Mouse (Mus musculus): ENCODE results near the gene Itga5.
A peak's percentile ranks its signal among the peaks of the same experiment; 100 is the strongest.

The Itga5 gene

DNA sequence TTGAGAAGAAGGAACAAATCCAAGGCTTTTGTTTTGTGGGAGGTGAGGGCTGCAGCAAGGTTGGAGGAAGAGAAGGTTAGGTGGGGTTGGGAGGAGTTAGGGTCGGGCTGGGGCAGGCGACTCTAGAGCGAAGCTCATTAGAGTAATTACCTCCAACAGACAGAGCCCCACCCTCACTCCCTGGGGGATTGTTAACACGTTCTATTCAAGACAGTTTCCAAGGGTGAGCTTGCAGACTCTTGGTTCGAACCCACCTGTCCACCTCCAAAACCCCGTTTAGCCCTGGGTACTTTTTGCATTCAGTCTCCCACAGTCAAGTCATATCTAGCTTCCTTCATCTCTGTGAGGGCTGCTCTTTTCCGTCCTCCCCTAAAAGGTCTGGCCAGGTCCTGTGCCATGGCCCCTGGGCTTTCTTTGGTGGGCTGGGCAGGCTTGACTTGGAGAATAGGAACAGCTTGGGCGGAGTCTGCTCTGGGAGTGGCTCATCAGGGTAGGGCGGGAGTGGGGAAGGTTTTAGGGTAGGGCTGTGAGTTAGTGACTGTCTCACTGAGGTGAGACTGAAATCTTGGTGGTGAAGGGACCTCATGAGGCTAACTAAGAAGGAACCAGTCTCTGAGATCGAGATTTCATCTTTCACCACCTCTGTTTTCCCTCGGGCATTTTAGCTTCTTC lies 29.4 kb downstream of the Itga5 start:
- no peak for DNase-seq

DNA sequence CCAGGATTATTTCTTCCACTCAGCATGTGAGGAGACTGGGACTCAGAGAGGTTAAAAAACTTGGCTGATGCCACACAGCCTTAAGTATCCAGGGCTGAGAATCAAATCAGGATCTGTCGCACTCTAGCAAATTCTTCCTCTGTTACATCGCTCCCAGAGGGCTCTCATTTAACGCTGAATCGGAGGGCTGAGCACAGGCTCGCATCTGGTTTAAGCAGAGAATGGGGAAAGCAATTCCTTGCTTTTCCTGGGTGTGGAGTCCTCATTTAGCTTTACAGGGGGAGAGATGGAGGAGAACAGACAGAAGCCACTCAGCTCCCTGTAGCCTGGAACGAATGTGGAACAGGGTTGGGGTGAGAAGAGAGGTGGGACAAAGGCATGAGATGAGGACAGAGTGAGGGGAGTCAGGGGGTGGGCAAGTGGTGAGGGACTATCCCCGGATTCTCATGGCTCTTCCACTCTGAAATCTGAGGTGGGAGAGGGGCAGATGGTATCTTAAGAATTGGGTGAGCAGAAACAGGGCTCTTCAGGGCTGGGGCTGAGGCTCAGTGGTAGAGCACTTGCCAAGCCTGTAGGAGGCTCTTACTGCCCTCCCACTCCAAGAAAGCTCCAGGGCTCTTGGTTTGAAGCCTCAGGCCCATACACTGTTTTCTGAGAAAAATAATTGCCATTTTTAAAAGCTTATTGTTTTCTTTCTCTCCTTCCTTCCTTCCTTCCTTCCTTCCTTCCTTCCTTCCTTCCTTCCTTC lies 30.9 kb downstream of the Itga5 start:
- no peak for DNase-seq

DNA sequence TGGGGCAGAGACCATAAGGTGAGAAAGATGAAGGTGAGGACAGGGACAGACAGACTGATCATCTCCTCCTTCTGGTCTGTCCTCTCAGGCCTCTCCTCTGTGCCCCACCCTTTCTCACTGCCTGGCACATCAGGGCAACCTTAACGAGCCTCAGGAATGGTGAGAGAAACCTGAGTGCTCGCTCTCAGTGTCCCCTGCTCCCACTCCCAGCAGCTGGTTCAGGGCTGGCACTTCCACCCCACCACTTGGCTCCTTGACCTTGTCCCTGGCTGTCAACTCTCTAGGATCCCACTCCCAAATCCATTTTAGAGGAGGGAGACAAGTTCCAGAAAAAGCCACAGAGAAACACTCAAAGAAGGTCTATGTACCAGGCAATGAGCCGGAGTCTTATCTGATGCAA lies 31.5 kb downstream of the Itga5 start:
- DNase-seq = no peak

DNA sequence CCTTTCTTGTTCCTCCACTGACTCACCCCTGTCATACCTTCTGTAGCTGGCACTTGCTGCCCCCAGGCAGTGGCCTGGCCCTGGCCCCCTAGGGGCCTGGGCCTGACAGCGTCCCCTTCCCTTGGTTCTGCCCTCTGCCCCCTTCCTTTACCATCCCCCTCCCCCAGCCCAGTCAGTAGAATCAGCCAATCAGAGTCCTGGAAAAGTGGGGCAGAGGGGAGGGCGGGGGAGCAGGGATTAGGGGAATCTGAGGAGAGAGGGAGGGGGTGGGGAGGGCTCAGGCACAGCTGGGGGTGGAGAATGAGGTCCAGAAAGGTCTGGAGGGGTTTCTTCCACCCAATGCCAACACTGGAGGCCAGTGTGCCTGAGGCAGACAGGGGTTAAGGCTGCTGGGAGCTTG lies 32.4 kb downstream of the Itga5 start:
- DNase-seq = no peak

DNA sequence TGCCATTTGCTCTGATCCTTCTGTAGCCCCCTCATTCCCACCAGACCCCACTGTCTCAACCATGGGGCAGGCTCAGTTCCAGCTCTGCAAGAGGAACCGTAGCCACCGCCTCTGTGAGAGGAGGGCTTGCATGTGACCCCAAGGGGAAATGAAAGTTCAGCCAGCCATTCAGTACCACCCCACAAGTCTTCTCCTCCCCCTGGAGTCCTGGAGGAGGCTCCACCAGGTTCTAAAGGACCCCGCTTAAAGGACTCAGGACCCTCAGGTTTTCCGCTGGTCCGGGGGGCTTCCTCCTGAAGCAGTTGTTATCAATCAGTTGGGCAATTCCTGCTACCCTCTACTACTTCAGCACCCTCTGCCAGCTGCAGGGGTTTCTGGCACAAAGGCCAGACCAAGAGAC lies 32.8 kb downstream of the Itga5 start:
- no peak for DNase-seq

DNA sequence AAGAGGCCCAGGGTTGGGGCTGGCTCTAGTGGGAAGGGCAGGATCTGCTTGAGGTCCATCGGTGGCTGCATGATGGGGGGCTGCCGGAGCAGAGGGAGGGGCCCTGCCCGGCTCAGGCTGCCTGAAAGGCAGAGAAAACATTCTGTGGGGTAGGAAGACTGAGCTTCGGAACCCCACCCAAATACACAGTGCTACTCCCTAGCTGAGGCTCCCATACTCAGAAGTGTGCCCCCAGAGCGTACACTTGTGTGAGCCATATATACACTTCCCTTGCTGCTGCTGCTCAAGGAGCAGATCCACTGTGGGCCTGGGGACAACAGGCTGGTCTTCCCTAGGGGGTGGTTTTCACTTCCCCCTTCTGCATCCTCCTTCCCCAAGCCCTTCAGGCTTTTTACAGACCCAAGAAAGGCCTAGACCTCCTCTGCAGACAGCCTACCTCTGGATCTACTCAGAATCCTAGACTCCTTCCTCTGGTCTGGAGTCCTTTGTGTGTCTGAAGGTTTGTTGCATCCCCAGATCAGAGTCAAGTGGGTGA lies 33.4 kb downstream of the Itga5 start:
- no peak for DNase-seq

DNA sequence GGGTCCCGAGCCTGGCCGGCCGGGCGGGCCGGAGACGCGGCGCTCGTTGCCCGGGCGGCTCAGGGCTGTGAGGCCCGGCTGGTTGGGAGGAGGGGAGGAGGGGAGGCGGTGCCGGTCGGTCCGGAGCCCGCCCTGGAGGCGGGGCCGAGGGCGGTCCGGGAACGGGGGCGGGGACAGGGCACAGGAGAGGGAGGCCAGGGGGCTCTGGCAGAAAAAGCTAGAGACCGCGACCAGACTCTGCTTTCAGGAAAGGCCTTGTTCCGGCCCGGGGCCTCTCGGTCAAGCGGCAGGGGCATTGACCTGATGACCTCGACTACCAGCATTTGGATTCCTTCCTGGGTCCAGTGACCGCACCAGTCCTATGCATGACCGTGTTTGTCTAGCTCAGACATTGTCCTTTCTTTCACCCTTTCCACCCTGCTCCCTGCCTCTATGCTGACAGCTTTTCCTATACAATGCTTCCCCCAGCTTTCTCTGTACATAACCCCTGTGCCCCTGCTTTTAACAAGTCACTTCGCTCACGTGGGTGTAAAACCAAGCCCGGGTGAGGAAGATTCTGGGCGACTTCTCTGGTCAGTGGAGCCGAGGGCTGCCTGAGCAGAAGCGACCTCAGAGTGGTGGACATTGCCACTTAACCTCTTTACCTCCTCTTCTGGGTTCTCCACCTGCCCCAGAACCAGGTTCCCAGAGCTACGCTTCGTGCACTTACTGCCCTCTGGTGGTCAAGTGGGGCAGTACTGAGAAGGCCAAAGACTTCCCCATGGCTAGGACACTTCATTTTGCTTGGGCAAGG lies 42.9 kb downstream of the Itga5 start:
- DNase-seq = peak; percentile 85

DNA sequence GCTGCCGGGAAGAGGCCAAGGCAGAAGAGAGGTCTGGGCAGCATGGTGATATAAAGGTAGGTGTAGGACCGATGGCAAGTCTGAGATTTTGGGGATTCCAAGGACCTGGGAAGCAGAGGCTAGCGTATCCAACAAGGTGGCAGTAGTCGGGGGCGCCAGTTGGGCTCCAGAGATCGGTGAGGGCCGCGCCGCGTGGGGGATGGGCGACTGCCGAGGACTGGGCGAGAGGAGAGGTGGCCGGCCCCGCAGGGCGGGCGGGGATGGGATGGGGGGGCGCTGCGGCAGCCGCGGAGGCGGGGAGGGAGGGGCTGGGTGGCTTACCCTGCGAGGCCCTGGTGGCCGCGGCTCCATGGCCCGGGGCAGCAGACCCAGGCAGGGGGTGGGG lies 43.5 kb downstream of the Itga5 start:
- no peak for DNase-seq

DNA sequence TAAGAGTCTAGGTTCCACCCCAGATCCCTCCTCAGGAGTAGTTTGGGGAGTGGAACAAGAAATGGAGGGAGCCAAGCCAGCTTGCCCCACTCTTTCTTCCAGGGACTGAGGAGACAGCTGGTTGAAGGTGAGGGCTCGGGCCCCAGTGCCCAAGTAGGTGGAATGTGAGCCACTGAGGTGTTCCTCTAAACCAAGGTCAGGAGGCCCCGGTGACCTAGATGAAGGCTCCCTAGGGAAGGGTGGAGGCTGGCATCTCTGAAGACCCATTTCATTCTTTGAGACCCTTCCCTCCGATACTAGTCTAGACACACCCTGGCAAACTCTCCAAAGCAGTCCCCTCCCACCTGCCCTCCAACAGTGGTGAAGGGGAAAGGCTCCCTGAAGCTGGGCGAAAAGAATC lies 44.2 kb downstream of the Itga5 start:
- DNase-seq = no peak

DNA sequence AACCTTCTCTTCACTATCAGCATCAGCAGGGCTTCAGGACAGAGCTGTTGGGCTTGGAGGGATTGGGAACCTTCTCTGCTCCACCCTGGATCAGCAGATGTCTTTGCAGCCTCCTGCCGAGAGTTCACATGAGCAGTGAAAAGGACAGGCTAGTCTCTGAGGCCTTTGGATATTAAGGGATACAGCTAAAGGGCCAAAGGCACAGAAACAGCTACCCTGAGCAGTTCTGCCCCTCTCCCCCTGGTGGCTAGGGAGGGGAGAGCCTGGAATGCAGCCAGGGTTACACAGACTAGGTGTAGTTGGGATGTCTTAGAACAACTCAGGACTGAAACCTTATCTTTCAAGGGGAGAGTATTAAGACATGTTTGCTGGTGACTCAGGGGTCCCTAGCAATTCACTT lies 45.5 kb downstream of the Itga5 start:
- DNase-seq = no peak

DNA sequence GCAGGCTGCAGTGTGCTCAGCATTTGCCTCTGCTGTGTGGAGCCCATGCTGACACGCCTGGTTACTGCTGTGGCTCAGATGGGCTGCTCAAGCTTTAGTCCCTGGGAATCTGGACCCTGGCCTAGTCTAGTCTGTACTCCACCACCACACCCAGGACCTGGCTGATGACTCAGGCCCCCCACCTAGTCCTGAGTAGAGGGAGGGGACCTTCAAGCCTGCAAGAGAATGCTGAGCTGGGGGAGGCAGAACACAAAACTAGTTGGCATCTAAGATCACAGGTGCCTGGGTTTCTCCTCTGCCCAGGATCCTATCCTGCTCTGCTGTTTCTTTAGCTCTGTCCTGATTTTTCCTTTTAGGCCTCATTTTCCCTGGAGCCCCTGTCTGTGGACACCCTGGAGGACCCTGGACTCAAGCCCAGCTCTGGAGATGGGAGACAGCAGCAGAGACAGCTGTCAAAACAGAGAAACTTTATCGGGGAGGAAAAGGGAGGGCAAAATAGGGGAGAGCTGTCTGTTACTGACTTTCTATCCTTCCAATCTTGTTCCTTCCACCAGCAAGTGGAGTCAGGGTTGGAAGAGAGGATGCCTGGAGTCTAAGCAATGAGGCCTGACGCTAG lies 48.3 kb downstream of the Itga5 start:
- DNase-seq = no peak

DNA sequence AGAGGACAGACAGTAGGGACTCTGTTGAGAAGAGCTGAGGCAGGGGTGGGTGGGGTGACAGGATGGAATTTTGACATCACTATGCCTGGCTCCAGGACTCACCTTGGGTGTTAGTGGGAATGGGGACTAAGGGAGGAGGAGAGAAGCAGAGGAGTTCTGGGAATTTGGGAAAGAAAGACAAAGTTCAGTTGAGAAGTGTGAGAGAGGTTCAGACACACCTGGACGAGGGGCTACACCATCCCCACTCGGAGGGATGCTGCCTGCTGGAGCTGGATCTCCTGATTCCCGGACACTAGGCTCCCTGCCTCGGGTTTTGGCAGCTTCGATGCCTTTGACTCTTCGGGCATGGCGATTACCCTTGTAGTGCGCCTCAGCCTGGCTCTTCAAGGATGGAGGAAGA lies 48.8 kb downstream of the Itga5 start:
- no peak for DNase-seq

DNA sequence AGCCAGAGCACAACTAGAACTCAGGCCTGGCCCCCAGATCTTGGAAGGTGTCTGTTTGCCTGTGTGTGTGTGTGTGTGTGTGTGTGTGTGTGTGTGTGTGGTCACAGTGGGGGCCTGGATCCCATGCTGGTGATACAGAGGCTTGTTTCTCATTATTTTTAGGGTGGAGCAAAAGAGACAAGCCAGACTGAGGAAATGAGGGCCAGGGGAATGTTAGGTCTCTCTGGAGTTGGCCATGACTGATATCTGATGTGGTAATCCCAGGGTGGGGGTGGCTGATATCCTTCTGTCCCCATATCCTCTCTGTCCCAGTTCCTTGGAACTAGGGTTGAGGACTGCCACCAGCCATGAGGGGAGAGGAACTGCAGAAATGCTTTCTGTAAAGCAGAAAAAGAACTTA lies 49.4 kb downstream of the Itga5 start:
- no peak for DNase-seq

DNA sequence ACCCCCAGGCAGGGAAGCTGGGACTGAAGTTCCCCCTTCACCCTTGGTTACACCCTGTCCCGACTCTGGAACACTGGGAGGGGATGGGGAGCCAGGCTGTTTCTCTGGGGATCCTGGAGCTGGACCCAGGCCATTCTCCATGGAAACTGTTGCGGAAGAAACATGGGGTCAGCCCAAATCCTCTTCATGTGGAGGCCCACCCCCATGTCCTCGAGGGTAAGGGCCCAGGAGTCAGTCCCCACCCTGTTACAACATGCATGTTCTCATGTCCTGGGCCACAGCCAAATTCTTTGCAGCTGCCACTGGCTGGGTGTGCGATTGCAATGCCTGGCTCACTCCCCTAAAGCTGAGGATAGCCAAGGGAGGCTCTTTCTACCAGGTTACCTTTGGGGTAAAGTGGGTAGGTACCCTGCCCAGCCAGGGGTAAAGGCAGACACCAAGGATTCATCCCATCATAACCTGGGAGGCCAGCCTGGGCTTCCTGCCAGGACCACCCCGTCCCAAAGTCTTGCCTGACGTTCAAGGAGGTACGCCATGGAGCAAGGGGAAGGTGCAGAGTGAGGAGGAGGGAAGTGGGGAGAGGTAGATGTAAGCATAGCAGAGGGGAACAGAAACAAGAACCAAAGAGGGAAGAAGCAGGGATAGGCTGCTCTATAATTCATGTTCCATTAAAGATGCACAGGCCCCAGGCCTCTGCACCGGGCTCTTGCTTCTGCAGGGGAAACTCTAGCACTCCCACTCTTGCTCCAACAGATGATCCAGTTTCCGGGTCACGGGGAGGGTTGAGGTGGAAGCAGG lies 50.4 kb downstream of the Itga5 start:
- DNase-seq = no peak

DNA sequence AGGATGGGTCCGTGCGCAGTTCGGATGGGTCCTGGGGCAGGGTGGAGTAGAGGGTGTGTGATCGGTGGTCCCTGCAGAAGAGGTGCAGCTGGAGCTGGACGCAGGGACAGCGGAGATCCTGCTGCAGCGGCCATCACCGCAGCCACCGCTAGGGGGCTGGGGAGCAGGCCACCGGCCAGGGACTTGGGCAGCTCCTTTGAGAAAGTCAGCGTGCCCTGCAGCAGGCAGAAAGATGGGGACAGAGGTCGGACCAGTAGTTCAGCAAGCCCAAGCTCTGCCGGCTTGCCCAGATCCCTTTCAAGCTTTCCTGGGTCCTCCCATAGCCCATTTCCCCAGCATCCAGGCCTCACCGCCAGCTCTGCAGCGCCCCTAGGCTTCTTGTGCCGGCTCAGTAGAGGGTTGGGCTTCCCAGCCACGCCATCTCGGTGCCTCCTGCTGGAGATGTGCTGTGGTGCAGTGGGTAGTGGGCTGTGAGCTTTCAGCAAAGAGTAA lies 51.5 kb downstream of the Itga5 start:
- no peak for DNase-seq

DNA sequence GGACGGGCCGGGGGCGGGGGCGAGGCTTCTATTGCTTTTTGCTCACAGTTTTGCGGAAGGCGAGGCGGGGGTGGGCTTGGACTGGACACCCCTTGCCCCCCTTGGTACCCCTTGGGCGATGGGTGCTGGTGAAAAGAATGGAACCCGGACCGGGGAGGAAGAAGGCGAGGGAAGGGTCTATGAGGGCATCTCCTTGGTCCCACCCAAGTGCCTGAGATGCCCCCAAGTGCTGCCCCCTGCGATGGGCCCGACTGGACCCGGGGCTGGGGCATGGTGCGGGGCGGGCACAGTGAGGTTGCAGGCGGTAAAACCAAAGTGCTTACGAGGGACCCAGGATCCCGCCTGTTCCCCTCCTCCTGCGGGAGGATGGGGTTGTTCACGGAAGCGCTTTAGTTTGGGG lies 52.4 kb downstream of the Itga5 start:
- DNase-seq = no peak

DNA sequence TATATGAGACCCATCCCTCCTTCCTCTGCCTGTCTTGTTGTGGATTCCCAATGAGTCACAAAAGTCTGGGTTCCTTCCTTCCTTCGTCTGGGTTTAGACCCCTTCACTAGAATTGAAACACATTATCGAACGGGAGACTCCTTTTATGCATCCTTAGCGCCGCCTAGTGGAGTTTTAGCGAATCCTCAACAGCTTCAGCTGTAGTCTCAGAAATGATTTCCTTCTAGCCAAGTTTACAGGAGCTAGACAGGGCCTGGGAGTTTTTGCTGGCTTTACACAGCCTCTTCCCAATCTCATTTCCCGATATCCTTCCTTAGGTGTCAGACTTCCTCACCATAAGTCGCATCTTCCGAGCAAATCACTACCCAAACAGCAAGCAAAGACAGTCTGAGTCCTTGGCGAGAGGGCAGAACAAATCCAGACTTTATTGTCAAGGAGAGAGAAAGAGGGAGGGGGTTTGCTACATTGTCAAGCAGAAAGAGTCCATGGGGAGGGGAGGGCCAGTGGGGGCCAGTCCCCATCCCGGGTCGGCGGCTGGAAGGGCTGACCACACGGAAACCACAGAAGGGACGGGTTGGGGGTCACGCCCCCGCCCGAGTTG lies 53.0 kb downstream of the Itga5 start:
- DNase-seq = no peak

DNA sequence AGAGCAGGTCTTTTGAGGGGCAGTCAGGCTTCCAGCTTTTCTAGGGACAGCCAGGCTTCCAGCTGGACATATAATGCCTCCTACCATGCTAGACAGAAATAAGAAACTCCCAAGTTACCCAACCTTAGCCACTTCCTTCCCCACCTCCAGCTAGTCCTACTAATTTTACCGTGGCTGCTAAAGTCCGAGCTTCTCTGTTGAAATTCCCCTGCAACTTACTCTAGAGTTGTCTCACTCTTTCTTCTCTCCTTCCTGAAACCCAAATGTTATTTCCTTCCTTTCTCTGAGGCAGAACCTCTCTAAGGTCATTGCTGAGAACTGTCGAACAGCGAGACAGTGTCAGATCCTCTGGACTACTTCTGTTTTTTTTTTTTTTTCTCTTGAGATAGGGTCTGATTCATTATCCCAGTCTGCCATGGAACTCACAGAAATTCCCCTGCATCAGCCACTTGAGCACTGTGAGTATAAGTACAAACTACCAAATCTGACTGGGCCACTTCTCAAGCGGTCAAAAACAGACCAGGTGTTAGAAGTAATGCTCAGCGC lies 56.1 kb downstream of the Itga5 start, which contains the start of gene Gpr84:
Gpr84 (minus strand) TSS at position 248 of the 546 bp plus-strand sequence.
- no peak for DNase-seq

DNA sequence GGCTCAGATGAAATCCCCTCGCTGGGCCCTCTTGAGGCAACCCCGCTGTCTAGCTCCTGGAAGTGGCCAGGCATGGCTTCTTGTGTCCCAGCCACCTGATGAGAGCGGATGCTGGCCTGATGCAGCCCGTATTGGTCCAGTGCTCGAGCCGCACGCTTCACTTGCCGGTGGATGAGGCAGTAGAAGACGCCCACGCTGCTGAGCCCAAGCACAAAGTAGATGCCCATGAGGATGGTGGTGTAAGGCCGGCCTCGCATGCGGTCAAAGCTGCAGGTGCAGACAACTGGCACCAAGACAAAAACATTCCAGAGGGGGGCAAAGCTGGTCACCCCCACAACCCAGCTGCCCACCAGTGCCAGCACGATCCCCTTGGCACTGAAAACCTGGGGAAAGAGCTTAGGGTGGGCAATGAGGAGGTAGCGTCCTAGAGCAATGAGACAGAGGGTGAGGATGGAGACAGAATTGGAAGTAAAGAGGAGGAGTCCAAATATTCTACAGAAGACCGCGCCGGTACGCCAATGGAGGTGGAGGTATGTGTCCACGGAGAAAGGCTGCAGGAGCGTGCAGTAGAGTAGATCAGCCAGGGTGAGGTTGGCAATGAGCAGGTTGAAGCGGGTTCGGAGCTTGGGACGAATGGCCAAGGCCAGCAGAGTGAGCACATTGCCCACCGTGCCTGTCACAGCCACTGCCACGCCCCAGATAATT lies 57.5 kb downstream of the Itga5 start:
- no peak for DNase-seq

DNA sequence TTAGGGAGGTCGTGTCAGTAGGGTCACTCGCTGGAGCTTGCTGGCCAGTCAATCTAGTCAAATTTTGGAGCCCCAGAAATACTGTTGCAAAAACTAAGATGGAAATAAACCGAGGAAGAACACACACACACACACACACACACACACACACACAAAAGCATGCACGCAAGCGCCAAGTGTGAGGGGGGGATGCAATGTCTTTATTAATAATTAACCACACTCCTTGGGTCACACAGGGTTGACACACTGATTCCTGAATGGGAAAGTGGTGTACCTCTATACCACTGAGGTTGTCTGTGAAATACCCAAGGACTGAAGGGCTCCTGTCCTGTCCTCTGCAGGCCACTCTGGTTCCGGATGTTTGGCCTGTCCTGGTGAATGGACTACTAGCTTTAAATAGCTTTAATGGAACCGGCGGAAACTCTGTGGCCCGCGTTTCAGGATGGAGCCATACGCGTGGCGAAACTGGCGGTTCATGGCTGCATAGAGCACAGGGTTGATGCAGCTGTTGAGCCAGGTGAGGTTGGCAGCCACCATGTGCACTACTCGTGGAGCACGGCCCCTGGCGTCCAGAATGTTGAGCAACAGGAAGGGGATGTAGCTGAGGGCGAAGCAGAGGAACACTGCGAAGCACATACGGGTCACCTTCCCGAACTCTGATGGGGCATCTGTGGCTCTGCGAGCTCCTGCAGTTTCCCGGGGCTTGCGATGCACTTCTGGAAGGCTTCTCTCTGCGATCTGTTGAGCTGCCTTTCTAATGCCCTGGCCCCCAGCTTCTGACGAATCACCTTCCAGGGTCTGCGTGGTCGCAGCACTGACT lies 58.3 kb downstream of the Itga5 start:
- no peak for DNase-seq
